Mouse (Mus musculus) hindbrain, embryonic 11.5 days (tissue): ENCODE data around the gene Vmn1r176. TPM values are rescaled to one million over a fixed set of nuclear protein-coding genes. Genes with fewer than 3 reads are reported as not detected.
"Not testable (repeated sequence)": the region's sequence is repeated elsewhere in the genome, so short reads cannot be mapped to it uniquely, and the experiment has no call there.

Experiments used
- ATAC-seq: fragments of 200-750 bp; cut with Nextera tagmentation; 2 replicates; pipeline ENCODE4 v1.8.0; 2017; ENCODE audit warnings: mild to moderate bottlenecking, moderate TSS enrichment, moderate library complexity; ENCODE audit not compliant: low FRiP score
- DNase-seq: peaks from one replicate; pipeline ENCODE4 v3.0.0-alpha.2; 2015; ENCODE audit warnings: low spot score
- H3K27ac ChIP-seq: fragments of 300-500 bp; sonication (generic); 2 replicates; pipeline ENCODE4 v1.5.1; 2014; ENCODE audit warnings: mild to moderate bottlenecking, low read depth, low read length
- H3K27me3 ChIP-seq: fragments of 300-500 bp; sonication (generic); 2 replicates; pipeline ENCODE4 v1.6.1; 2014; ENCODE audit warnings: mild to moderate bottlenecking, low read length, moderate library complexity, mixed read lengths; ENCODE audit not compliant: control insufficient read depth, insufficient read depth
- H3K36me3 ChIP-seq: fragments of 300-500 bp; sonication (generic); 2 replicates; pipeline ENCODE4 v1.6.1; 2014; ENCODE audit warnings: mild to moderate bottlenecking, low read length, moderate library complexity, mixed read lengths; ENCODE audit not compliant: control insufficient read depth, insufficient read depth
- H3K4me1 ChIP-seq: fragments of 300-500 bp; sonication (generic); replicated peaks from 2 replicates; pipeline ENCODE4 v1.6.1; 2014; ENCODE audit warnings: low read length, mixed read lengths; ENCODE audit not compliant: control insufficient read depth, insufficient read depth
- H3K4me2 ChIP-seq: fragments of 300-500 bp; sonication (generic); replicated peaks from 2 replicates; pipeline ENCODE4 v1.6.1; 2014; ENCODE audit warnings: mild to moderate bottlenecking, low read depth, low read length
- H3K4me3 ChIP-seq: fragments of 300-500 bp; sonication (generic); 2 replicates; pipeline ENCODE4 v1.5.1; 2014; ENCODE audit warnings: low read depth, low read length
- H3K9ac ChIP-seq: fragments of 300-500 bp; sonication (generic); 2 replicates; pipeline ENCODE4 v1.6.1; 2014; ENCODE audit warnings: low read depth, low read length
- H3K9me3 ChIP-seq: fragments of 300-500 bp; sonication (generic); 2 replicates; pipeline ENCODE4 v1.6.1; 2016; ENCODE audit warnings: low read length; ENCODE audit not compliant: control insufficient read depth
- WGBS: fragments of 180-500 bp; shearing (Covaris S2); extraction: QIAGEN DNeasy Blood & Tissue Kit; methylation state at CpG from one replicate; pipeline ENCODE4 v1.1.7; 2014; 5-methylcytosine and 5-hydroxymethylcytosine counted together
- polyA plus RNA-seq: library from polyadenylated mRNA; unstranded; fragments of >200 nt; fragmentation: Nextera tagmentation; extraction: Ambion mirVana; gene quantifications from 2 replicates; pipeline ENCODE4 v1.2.1, GENCODE M21; 2014

Gene Vmn1r176
- not detected in 2 replicates for polyA plus RNA-seq

DNA sequence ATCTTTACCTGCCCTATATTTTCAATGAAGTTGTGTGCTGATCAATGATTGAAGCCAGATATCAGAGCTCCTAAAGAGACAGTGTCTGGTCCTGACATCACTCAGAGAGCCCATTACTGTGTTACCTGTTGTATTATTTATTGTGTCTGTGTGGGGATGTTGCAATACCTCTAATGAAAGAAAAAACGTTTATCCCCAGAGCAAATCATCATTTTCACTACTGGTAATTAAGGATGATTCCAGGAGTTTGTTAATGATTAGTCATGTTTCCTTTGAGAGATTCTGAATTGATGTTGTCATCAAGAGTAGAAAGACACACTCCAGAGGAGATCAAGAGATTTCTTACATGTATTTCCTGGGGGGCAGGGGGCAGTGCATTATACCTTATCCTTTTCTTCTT lies at the start of gene Vmn1r176:
Gene Vmn1r176, minus strand, starts transcription at position 101 of the 400 bp plus-strand sequence.
- DNase-seq, H3K4me1 ChIP-seq, H3K9me3 ChIP-seq, H3K4me2 ChIP-seq, ATAC-seq, H3K36me3 ChIP-seq, H3K9ac ChIP-seq, H3K4me3 ChIP-seq, H3K27ac ChIP-seq, H3K27me3 ChIP-seq: not testable (repeated sequence)
- no CpG with 5 or more reads among the region's 1 CpGs for WGBS

DNA sequence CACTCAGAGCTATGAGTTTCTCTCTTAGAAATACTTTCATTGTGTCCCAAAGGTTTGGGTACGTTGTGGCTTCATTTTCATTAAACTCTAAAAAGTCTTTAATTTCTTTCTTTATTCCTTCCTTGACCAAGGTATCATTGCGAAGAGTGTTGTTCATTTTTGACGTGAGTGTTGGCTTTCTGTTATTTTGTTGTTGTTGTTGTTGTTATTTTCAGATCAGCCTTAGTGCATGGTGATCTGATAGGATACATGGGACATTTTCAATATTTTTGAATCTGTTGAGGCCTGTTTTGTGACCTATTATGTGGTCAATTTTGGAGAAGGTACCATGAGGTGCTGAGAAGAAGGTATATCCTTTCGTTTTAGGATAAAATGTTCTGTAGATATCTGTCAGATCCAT lies 39.7 kb upstream of the Vmn1r176 start:
- not testable (repeated sequence) for H3K4me1 ChIP-seq, H3K27ac ChIP-seq, H3K4me2 ChIP-seq, ATAC-seq, H3K4me3 ChIP-seq, H3K36me3 ChIP-seq, H3K9me3 ChIP-seq, H3K27me3 ChIP-seq, H3K9ac ChIP-seq
- WGBS, result 61% methylated on average over 3 of the region's 4 CpGs
- DNase-seq, result peak; percentile 24

DNA sequence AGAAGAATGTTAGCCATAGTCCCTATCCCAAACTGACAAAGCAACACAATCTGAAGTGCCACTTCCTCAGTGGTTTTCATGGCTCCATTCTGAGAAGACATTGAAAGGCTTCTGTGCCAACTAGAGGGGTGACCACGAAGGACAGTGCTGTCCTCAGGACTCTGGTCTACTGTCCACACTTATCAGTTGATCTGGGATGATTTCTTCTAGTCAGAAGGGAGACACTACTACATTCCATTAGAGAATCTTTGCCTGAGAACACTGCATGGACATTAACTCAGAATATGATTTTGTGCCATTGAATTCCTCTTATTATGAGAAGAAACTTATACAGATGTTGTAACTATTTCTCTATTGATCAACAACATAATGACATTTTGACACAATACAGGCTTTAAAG lies 29.2 kb upstream of the Vmn1r176 start, which contains the start of gene Vmn1r177:
Gene Vmn1r177, minus strand, starts transcription at position 101 of the 400 bp plus-strand sequence.
- H3K36me3 ChIP-seq, DNase-seq, H3K4me1 ChIP-seq, H3K4me3 ChIP-seq, H3K27ac ChIP-seq, H3K9me3 ChIP-seq, H3K9ac ChIP-seq, ATAC-seq, H3K4me2 ChIP-seq, H3K27me3 ChIP-seq: not testable (repeated sequence)
- WGBS, result 25% methylated on average over 1 of the region's 1 CpGs

DNA sequence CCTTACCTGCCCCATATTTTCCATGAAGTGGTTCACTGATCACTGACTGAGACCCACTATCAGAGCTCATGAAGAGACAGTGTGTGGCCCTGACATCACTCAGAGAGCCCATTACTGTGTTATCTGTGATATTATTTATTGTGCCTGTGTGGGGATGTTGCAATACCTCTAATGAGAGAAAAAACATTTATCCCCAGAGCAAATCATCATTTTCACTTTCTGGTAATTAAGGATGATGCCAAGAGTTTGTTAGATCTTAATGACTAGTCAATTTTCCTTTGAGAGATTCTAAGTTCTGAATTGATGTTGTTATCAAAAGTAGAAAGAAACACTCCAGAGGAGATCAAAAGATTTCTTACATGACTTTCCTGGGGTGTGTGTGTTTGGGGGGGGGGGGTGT lies 26.6 kb downstream of the Vmn1r176 start, which contains the start of gene Vmn1r175:
Gene Vmn1r175, minus strand, starts transcription at position 101 of the 400 bp plus-strand sequence.
- not testable (repeated sequence) for H3K36me3 ChIP-seq, H3K27ac ChIP-seq, H3K4me3 ChIP-seq, H3K4me2 ChIP-seq, DNase-seq, H3K9ac ChIP-seq, H3K9me3 ChIP-seq, ATAC-seq, H3K4me1 ChIP-seq, H3K27me3 ChIP-seq

DNA sequence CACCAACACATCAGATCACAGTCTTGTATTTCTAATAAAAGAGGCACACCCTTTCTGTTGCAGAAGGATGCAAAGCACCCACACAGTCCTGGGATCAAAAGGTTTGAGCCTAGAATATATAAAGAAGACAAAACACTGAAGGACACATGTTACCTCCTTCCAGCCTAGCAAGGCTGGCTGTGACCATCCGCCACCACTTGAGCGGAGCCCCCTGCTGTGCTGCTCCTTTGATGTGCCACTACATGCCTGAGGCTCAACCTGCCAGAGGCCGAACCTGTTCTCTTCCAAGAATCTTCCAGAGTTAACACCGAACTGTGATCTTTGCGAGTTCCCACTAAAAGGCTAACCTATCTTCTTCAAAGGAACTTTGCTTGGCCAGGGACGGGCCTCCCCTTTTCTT lies 52.6 kb downstream of the Vmn1r176 start:
- H3K36me3 ChIP-seq, result no peaks in the 10 kb centered on the region
- peaks cover 4% of the 10 kb centered on the region for H3K9me3 ChIP-seq
- H3K9ac ChIP-seq, result no peak overlapping the region
- ATAC-seq, result no peak
- no peaks in the 10 kb centered on the region for H3K27me3 ChIP-seq
- DNase-seq, result no peak
- H3K4me3 ChIP-seq, result no peak overlapping the region
- WGBS, result 82% methylated on average over 6 of the region's 6 CpGs
- no peak overlapping the region for H3K27ac ChIP-seq
- no peak overlapping the region for H3K4me2 ChIP-seq
- H3K4me1 ChIP-seq, result no peaks in the 10 kb centered on the region

Other genes starting within 250 kb of the Vmn1r176 start
- not detected in 2 replicates for gene Vmn1r170, start 231.2 kb downstream of the Vmn1r176 start, polyA plus RNA-seq
- gene Vmn1r171, start 206.7 kb downstream of the Vmn1r176 start, polyA plus RNA-seq, result not detected in 2 replicates
- gene Vmn1r172, start 179.1 kb downstream of the Vmn1r176 start, polyA plus RNA-seq, result not detected in 2 replicates
- not detected in 2 replicates for gene Vmn1r173, start 136.7 kb downstream of the Vmn1r176 start, polyA plus RNA-seq
- gene Vmn1r174, start 85.1 kb downstream of the Vmn1r176 start, polyA plus RNA-seq, result not detected in 2 replicates
- gene Vmn1r175, start 26.7 kb downstream of the Vmn1r176 start, polyA plus RNA-seq, result not detected in 2 replicates
- gene Vmn1r177, start 29.1 kb upstream of the Vmn1r176 start, polyA plus RNA-seq, result not detected in 2 replicates
- not detected in 2 replicates for gene Vmn1r178, start 54.6 kb upstream of the Vmn1r176 start, polyA plus RNA-seq
- not detected in 2 replicates for gene Vmn1r179, start 89.6 kb upstream of the Vmn1r176 start, polyA plus RNA-seq
- gene Vmn1r180, start 113.3 kb upstream of the Vmn1r176 start, polyA plus RNA-seq, result not detected in 2 replicates
- not detected in 2 replicates for gene Vmn1r181, start 137.2 kb upstream of the Vmn1r176 start, polyA plus RNA-seq
- not detected in 2 replicates for gene V1rd19, start 164.3 kb upstream of the Vmn1r176 start, polyA plus RNA-seq
- not detected in 2 replicates for gene Vmn1r183, start 215.9 kb upstream of the Vmn1r176 start, polyA plus RNA-seq
- 29.5 and 34.0 TPM in 2 replicates for gene Zfp180, start 244.6 kb upstream of the Vmn1r176 start, polyA plus RNA-seq